Mouse (Mus musculus): ENCODE data around the gene Gabarapl2. TPM values are rescaled to one million over a fixed set of nuclear protein-coding genes. Genes with fewer than 3 reads are reported as not detected.
"Not testable (repeated sequence)": the region's sequence is repeated elsewhere in the genome, so short reads cannot be mapped to it uniquely, and the experiment has no call there.

Gabarapl2 gene
- polyA plus RNA-seq, 1 experiment: 51.0 TPM

GRCm38 (mm10) chr8:111933348-111934076 lies 7.0 kb upstream of the Gabarapl2 start, which contains the start of gene Tmem231:
Tmem231 (minus strand) TSS chr8:111933881.
- Histone ChIP-seq H3K4me1 (ENCODE audit: control insufficient read depth, insufficient read depth, low read length) (no peaks in the 10 kb centered on the region), H3K4me3 (ENCODE audit: insufficient read depth, low read length) (peak within 1 kb of the TSS; percentile 71), H3K27ac (ENCODE audit: insufficient read depth, low read length) (no peak within 1 kb of the TSS)
- TF ChIP-seq CTCF (IDR thresholded peaks at IDR 0.05; ENCODE audit: borderline replicate concordance, insufficient read depth, low read length): no peak
- TF ChIP-seq POLR2A (IDR thresholded peaks at IDR 0.05; ENCODE audit: low read depth, low read length): no peak

DNA sequence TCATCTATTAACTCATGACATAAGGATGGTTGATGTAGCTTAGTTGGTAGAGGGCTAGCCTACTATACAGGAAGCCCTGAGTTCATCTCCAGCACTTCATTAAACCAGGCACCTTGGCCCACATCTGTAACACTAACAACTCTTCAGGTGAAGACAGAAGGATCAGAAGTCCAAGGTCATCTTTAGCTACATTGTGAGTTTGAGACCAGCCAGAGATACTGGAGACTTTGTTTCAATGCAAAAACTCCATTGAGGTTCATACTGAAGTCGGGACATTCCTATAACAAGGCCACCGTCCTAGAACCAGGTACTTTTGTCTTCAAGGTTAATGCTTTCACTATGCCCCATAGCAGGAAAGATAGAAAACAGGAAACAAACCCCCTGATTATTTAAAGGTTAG lies 6.3 kb upstream of the Gabarapl2 start:
- no peak overlapping the region for H3K4me3 ChIP-seq (ENCODE audit: insufficient read depth, low read length)
- no peak overlapping the region for H3K27ac ChIP-seq (ENCODE audit: insufficient read depth, low read length)
- H3K4me1 ChIP-seq (ENCODE audit: control insufficient read depth, insufficient read depth, low read length): no peaks in the 10 kb centered on the region
- TF ChIP-seq POLR2A (IDR thresholded peaks at IDR 0.05; ENCODE audit: low read depth, low read length): no peak
- TF ChIP-seq CTCF (IDR thresholded peaks at IDR 0.05; ENCODE audit: borderline replicate concordance, insufficient read depth, low read length): no peak

- Histone ChIP-seq H3K4me3 (ENCODE audit: insufficient read depth, low read length) (no peak overlapping the region), H3K27ac (ENCODE audit: insufficient read depth, low read length) (no peak overlapping the region), H3K4me1 (ENCODE audit: control insufficient read depth, insufficient read depth, low read length) (no peaks in the 10 kb centered on the region)
- TF ChIP-seq CTCF (IDR thresholded peaks at IDR 0.05; ENCODE audit: borderline replicate concordance, insufficient read depth, low read length) (no peak), POLR2A (IDR thresholded peaks at IDR 0.05; ENCODE audit: low read depth, low read length) (no peak)
Observed at GRCm38 (mm10) chr8:111937184-111937583, 3.3 kb upstream of the Gabarapl2 start.

DNA sequence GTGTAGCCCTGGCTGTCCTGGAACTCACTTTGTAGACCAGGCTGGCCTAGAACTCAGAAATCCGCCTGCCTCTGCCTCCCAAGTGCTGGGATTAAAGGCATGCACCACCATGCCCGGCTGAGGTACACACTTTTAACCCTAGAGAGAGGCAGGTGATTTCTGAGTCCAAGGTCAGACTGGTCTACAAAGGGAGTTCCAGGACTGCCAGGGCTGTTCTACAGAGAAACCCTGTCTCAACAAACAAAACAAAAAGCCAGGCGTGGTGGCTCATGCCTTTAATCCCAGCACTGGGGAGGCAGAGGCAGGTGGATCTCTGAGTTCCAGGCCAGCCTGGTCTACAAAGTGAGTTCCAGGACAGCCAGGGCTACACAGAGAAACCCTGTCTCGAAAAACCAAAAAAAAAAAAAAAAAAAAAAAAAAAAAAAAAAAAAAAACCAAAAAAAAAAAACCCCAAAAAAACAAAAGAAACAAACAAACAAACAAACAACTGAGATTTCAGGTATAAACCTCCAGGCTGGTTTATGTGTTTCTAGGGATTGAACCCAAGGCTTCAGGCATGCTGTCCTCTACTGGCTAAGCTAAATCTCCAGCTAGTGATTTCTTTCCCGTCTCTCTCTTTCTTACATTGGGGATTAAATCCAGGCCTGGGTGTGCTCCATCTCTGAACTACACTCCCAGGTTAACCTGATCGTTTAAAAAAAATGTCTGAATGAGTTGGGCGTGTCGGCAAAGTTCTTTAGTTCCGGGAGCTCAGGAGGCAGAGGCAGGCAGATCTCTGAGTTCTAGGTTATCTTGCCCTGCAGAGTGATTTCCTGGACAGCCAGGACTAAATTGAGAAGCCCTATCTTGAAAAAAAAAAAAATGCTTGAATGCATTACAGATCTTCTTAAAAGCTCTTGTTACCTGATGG lies 2.2 kb upstream of the Gabarapl2 start:
- not testable (repeated sequence) for H3K4me3 ChIP-seq (ENCODE audit: insufficient read depth, low read length); H3K27ac ChIP-seq (ENCODE audit: insufficient read depth, low read length); H3K4me1 ChIP-seq (ENCODE audit: control insufficient read depth, insufficient read depth, low read length)

- TF ChIP-seq CTCF (IDR thresholded peaks at IDR 0.05; ENCODE audit: borderline replicate concordance, insufficient read depth, low read length): no peak
- no peak for TF ChIP-seq POLR2A (IDR thresholded peaks at IDR 0.05; ENCODE audit: low read depth, low read length)
- Histone ChIP-seq H3K27ac (ENCODE audit: insufficient read depth, low read length) (peak overlapping the region; percentile 72; the same call in 1 of the 2 replicates), H3K4me1 (ENCODE audit: control insufficient read depth, insufficient read depth, low read length) (no peaks in the 10 kb centered on the region), H3K4me3 (ENCODE audit: insufficient read depth, low read length) (peak overlapping the region; percentile 38)
Observed at GRCm38 (mm10) chr8:111939516-111940142, 874 bp upstream of the Gabarapl2 start.

GRCm38 (mm10) chr8:111941101-111941454 lies 575 bp downstream of the Gabarapl2 start:
- Histone ChIP-seq H3K4me3 (ENCODE audit: insufficient read depth, low read length) (peak overlapping the region; percentile 97), H3K27ac (ENCODE audit: insufficient read depth, low read length) (no peak overlapping the region; the same call in 1 of the 2 replicates), H3K4me1 (ENCODE audit: control insufficient read depth, insufficient read depth, low read length) (no peaks in the 10 kb centered on the region)
- TF ChIP-seq CTCF (IDR thresholded peaks at IDR 0.05; ENCODE audit: borderline replicate concordance, insufficient read depth, low read length): no peak
- no peak for TF ChIP-seq POLR2A (IDR thresholded peaks at IDR 0.05; ENCODE audit: low read depth, low read length)

- Histone ChIP-seq H3K4me1 (ENCODE audit: control insufficient read depth, insufficient read depth, low read length) (no peaks in the 10 kb centered on the region), H3K4me3 (ENCODE audit: insufficient read depth, low read length) (no peak overlapping the region), H3K27ac (ENCODE audit: insufficient read depth, low read length) (no peak overlapping the region)
- no peak for TF ChIP-seq POLR2A (IDR thresholded peaks at IDR 0.05; ENCODE audit: low read depth, low read length)
- TF ChIP-seq CTCF (IDR thresholded peaks at IDR 0.05; ENCODE audit: borderline replicate concordance, insufficient read depth, low read length): no peak
Observed at GRCm38 (mm10) chr8:111943544-111943943, 3.0 kb downstream of the Gabarapl2 start.

- no peaks in the 10 kb centered on the region for H3K4me1 ChIP-seq (ENCODE audit: control insufficient read depth, insufficient read depth, low read length)
- H3K27ac ChIP-seq (ENCODE audit: insufficient read depth, low read length): no peak overlapping the region
- TF ChIP-seq CTCF (IDR thresholded peaks at IDR 0.05; ENCODE audit: borderline replicate concordance, insufficient read depth, low read length) (no peak), POLR2A (IDR thresholded peaks at IDR 0.05; ENCODE audit: low read depth, low read length) (no peak)
- no peak overlapping the region for H3K4me3 ChIP-seq (ENCODE audit: insufficient read depth, low read length)
Observed at GRCm38 (mm10) chr8:111947144-111947543, 6.6 kb downstream of the Gabarapl2 start.

DNA sequence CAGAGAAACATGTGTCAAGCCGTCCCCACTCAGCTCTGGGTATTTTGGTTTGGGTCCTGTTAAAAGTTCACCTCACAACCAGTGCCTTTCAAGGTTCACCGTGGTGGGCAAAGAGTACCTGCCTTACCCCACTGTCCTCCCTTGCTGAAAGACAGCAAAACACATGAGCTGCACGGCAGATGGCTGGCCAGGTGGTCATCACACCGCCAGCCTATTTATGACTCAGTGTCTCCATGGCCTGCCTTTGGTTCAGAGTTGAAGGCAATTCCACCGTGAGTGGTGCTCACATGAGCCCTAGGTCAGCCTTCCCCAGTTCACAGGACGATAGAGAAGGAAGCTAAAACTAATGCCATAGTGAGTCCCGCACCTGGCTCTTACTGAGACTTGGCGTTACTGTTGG lies 7.5 kb downstream of the Gabarapl2 start:
- no peak for TF ChIP-seq POLR2A (IDR thresholded peaks at IDR 0.05; ENCODE audit: low read depth, low read length)
- TF ChIP-seq CTCF (IDR thresholded peaks at IDR 0.05; ENCODE audit: borderline replicate concordance, insufficient read depth, low read length): no peak

More for the DNA sequence above, 7.5 kb downstream of the Gabarapl2 start:
- H3K27ac ChIP-seq (ENCODE audit: insufficient read depth, low read length): no peak overlapping the region
- H3K4me1 ChIP-seq (ENCODE audit: control insufficient read depth, insufficient read depth, low read length): no peaks in the 10 kb centered on the region
- no peak overlapping the region for H3K4me3 ChIP-seq (ENCODE audit: insufficient read depth, low read length)

Measured in embryonic fibroblast, embryonic 13.5 days (primary cell).